Mouse (Mus musculus) monocyte, adult 5-6 weeks (primary cell): ENCODE data around the gene Dcdc2b. TPM values are rescaled to one million over a fixed set of nuclear protein-coding genes. Genes with fewer than 3 reads are reported as not detected.

Source experiments
- ATAC-seq: fragments of 153-309, 156-312 bp; replicated peaks from 2 replicates; pipeline ENCODE4 v1.8.0; 2017; ENCODE audit warnings: mild to moderate bottlenecking; ENCODE audit not compliant: low TSS enrichment, insufficient number of reproducible peaks, severe bottlenecking, poor library complexity, low FRiP score
- total RNA-seq: library from RNA; stranded (forward); fragments of 200-1000, 200-491, 200-594 nt; gene quantifications from 3 replicates; pipeline ENCODE4 v1.2.3, GENCODE M21; 2017

Dcdc2b gene
- total RNA-seq, 1 experiment from 2014 or later, result not detected

- no peak for ATAC-seq
Measured at GRCm38 (mm10) chr4:129585773-129586172, 28.3 kb downstream of the Dcdc2b start.

GRCm38 (mm10) chr4:129584884-129585608 lies 29.0 kb downstream of the Dcdc2b start:
- ATAC-seq, result peak; percentile 86

GRCm38 (mm10) chr4:129584370-129584769 lies 29.7 kb downstream of the Dcdc2b start:
- ATAC-seq, result no peak

GRCm38 (mm10) chr4:129582251-129582650 lies 31.8 kb downstream of the Dcdc2b start:
- no peak for ATAC-seq

- ATAC-seq, result no peak
Measured at GRCm38 (mm10) chr4:129580347-129580746, 33.7 kb downstream of the Dcdc2b start.

GRCm38 (mm10) chr4:129578466-129578865 lies 35.6 kb downstream of the Dcdc2b start, which contains the start of gene Fam167b:
Fam167b (minus strand) TSS chr4:129578549.
- no peak for ATAC-seq

GRCm38 (mm10) chr4:129577688-129578087 lies 36.4 kb downstream of the Dcdc2b start:
- ATAC-seq, result no peak

- peak; percentile 44; the same call in 1 of the 2 replicates for ATAC-seq
Measured at GRCm38 (mm10) chr4:129576863-129577491, 37.1 kb downstream of the Dcdc2b start.

- ATAC-seq, result peak; percentile 78
Measured at GRCm38 (mm10) chr4:129575171-129575844, 38.7 kb downstream of the Dcdc2b start.

- no peak for ATAC-seq
Measured at GRCm38 (mm10) chr4:129573430-129573829, 40.6 kb downstream of the Dcdc2b start, which contains the start of gene Lck. Lck (minus strand) TSS chr4:129573641.

- ATAC-seq, result no peak
Measured at GRCm38 (mm10) chr4:129573093-129573370, 41.0 kb downstream of the Dcdc2b start.

- ATAC-seq, result no peak
Measured at GRCm38 (mm10) chr4:129572236-129573092, 41.6 kb downstream of the Dcdc2b start.

- no peak for ATAC-seq
Measured at GRCm38 (mm10) chr4:129571551-129572084, 42.4 kb downstream of the Dcdc2b start.

- no peak for ATAC-seq
Measured at GRCm38 (mm10) chr4:129570028-129570427, 44.0 kb downstream of the Dcdc2b start.

- ATAC-seq, result no peak
Measured at GRCm38 (mm10) chr4:129568366-129568765, 45.7 kb downstream of the Dcdc2b start.

- ATAC-seq, result no peak
Measured at GRCm38 (mm10) chr4:129565139-129565538, 48.9 kb downstream of the Dcdc2b start.

- no peak for ATAC-seq
Measured at GRCm38 (mm10) chr4:129563718-129564117, 50.3 kb downstream of the Dcdc2b start.

- ATAC-seq, result no peak
Measured at GRCm38 (mm10) chr4:129561184-129561583, 52.9 kb downstream of the Dcdc2b start.
